Mouse (Mus musculus): ENCODE measurements around the gene 1700018B08Rik.

GRCm38 (mm10) chr8:121491633-121492032 lies 52.5 kb downstream of the 1700018B08Rik start:
- TF ChIP-seq CTCF (IDR thresholded peaks at IDR 0.05; ENCODE audit: insufficient read depth, low read length) (no peak), POLR2A (IDR thresholded peaks at IDR 0.05; ENCODE audit: borderline replicate concordance, extremely low read depth, low read depth, low read length) (no peak)

All from lung, adult 2 months (tissue).